Mouse (Mus musculus): ENCODE measurements around the gene Hdac1.

Gene Hdac1

DNA sequence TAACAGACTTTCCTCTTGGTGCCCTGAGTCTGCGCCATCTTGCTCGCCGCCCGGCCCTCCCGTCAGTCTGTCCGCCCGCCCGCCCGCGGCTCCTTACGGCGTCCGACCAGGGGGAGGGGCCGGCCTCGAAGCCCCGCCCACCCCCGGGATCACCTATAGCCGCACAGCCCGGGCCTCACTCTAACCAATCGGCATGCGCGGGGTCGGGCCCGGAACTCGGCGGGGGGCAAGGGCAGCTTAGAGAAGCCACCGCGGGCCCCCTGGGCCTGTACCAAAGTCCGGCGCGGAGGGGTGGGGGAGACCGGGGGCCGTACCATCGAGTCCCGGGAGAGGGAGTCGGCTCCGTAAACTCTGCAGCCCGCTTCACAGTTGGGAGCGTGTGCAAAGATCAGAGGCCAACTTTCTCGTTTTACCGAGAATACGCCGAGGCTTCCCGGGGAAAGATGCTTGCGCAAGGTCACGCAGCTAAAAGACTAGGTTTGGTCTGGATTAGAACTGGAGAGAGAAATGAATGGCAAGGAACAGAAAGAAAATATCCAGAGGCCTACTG, at the start of gene Hdac1:
TSS of gene Hdac1 (minus strand) at position 122 of the 550 bp plus-strand sequence.
- peak; percentile 99 for DNase-seq

- no peak for DNase-seq
Observed at GRCm38 (mm10) chr4:129588865-129589264, 46.4 kb upstream of the Hdac1 start.

DNA sequence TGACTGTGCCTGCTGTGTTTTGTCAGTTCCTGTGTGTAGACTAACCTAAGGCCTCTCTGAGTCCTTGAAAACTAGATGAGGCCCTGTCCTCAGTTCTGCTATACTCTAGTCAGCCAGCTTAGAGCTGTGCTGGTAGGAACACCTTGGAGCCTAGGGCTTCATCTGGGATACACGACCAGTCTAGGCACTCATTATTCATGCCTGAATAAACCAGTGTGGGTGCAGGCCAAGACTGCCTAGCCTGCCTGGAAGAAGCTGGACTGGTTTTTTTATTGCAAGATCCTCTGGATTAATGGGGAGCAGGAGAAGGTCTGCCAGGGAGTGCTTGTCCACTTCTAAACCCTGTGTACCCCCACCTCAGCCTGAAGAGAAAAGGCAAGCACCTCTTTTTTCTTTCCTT, 44.4 kb upstream of the Hdac1 start:
- peak; percentile 58 for DNase-seq

DNA sequence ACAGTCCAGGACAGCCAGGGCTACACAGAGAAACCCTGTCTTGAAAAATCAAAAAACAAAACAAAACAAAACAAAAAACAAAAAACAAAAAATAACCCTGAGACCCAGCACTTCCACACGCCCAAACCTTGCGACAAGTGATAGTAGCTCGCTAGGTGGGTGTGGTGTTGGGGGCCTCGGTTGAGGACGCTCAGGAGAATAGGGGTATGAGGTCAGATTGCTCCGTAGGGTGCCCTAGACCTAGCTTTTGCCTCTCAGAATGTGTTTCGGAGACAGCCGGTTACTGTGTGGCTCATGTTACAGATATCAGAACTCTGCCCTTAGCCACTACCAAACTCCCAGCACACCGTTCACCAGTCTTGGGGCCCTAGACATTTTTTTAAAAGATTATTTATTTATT, 43.3 kb upstream of the Hdac1 start:
- no peak for DNase-seq

GRCm38 (mm10) chr4:129584884-129585608, 42.5 kb upstream of the Hdac1 start:
- peak; percentile 91 for DNase-seq

GRCm38 (mm10) chr4:129584370-129584769, 41.9 kb upstream of the Hdac1 start:
- no peak for DNase-seq

DNA sequence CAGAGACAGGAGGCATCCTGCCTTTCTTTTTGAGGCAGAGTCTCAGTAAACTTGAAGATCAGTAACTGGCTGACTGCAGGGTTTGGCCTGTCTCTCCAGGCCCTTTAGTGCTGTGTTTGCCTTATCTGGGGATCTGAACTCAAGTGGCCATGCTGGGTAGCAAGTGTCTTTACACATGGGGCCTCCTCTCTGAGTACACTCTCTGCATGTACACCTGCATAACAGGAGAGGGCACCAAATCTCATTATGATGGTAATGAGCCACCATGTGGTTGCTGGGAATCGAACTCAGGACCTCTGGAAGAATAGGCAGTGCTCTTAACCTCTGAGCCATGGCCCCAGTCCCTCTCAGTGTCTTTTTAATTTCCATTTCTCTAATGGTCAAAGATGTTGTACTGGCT, 39.7 kb upstream of the Hdac1 start:
- DNase-seq, result no peak

GRCm38 (mm10) chr4:129580347-129580746, 37.8 kb upstream of the Hdac1 start:
- DNase-seq, result no peak

DNA sequence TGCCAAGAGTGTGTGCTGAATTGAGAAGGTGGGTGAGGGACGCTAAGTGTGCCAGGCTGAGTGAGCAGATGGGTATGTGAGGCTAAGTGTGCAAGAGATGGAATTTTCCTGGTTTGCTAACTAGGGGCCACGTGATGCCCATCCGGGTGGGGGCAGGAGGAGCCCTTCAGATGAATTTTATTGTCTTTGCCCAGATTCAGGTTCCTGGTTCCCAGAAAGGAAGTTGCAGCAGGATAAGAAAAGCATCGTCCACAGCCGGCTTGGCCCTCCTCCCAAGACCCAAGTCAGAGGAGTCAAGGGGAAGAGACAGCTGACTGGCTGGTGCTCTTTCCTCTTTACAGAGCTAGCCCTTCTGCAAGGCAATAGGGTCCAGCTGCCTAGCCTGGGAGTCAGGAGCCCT, 36.0 kb upstream of the Hdac1 start, which contains the start of gene Fam167b:
TSS of gene Fam167b (minus strand) at position 84 of the 400 bp plus-strand sequence.
- peak; percentile 75 for DNase-seq

GRCm38 (mm10) chr4:129577688-129578087, 35.2 kb upstream of the Hdac1 start:
- DNase-seq, result no peak

GRCm38 (mm10) chr4:129576863-129577491, 34.5 kb upstream of the Hdac1 start:
- peak; percentile 79 for DNase-seq

GRCm38 (mm10) chr4:129575171-129575844, 32.8 kb upstream of the Hdac1 start:
- DNase-seq, result peak; percentile 26

GRCm38 (mm10) chr4:129573430-129573829, 30.9 kb upstream of the Hdac1 start, which contains the start of gene Lck:
Lck (minus strand) TSS chr4:129573641.
- no peak for DNase-seq

GRCm38 (mm10) chr4:129573093-129573370, 30.5 kb upstream of the Hdac1 start:
- DNase-seq, result no peak

GRCm38 (mm10) chr4:129572236-129573092, 30.0 kb upstream of the Hdac1 start:
- peak; percentile 48 for DNase-seq

DNA sequence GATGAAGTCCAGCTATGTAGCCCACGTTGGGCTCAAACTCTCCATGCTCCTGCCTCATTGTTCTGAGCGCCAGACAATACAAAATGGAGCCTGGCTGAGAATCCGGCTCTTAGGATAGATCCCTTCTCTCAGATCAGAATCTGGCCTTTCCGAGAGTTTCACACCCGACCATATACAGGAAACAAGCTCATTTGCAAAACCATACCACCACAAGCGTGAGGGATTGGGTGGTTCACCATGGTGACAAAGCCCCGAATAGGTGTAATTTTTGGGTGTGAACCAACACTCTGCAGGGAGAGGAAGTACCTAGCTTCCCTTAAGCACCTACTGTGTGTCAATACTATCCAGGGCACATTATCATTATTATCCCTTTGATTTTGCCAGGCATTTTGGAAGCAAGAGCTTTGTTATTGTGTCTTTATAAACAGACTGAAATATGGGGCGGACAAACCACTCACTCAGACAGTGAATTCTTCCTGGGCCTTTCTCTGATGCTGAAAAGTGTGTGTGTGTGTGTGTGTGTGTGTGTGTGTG, 29.1 kb upstream of the Hdac1 start:
- no peak for DNase-seq

- no peak for DNase-seq
Observed at GRCm38 (mm10) chr4:129570028-129570427, 27.5 kb upstream of the Hdac1 start.

DNA sequence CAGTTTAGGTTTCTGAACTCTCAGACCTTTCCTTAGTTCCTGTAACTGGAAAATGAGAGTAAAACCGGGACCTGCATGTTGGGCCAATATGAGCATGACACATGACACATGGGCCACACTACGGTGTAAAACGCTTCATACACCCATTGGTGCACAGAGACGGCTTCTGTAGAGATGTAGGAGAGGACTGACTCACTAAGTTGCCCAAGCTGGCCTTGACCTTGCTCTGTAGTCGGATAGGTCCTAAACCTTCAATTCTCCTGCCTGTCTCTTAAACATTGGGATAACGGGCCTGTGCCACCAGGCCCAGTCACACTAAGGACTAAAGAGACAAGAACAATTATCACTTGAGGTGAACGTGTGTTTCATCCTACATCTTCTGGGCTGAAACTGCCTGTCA, 25.9 kb upstream of the Hdac1 start:
- DNase-seq, result no peak

DNA sequence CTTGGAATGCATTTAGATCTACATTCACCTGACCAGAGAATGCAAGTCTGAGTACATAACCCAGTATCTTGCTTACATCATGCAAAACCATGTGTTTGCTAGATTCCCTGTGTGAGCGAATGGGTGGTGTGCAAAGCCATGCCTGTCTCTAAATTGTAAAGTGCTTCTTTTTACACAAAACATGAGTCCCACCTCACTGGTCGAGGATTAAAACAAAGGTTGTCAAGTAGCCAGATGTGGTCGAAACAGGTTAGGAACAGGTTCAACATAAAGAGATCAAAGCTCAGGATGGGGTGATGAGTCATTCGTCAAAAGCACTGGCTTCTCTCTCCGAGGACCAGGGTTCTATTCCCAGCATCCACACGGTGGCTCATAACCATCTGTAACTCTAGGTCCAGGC, 22.6 kb upstream of the Hdac1 start:
- no peak for DNase-seq

DNA sequence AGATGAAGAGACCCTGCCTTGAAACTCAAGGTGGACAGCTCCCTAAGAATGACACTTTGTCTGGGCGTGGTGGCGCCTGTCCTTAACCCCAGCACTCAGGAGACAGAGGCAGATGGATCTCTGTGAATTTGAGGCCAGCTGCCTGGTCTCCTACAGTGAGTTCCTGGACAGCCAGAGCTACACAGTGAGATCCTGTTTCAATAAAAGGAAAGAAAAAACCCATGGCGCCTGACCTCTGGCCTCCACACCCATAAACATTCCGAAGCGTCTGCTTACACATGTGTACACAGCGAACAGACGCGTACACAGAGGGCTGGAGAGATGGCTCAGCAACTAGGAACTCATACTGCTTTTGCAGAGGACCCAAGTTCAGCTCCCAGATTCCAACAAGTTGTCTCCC, 21.2 kb upstream of the Hdac1 start:
- no peak for DNase-seq

DNA sequence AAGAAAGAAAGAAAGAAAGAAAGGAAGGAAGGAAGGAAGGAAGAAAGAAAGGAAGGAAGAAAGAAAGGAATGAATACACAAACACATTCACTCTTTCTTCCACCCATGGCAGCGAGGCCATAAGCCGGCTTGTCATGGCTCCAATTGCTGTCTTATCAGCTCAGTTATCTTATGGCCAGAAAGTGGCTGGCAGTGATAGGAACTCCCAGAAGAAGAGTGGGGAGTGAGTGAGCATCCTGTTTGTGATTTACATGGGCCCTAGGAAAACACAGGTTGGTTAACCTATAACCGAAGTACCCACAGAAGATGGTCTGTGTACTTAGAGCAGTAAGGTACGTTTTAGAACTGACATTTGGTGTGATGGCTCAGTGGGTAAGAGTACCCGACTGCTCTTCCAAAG, 18.7 kb upstream of the Hdac1 start:
- no peak for DNase-seq

- DNase-seq, result no peak
Observed at GRCm38 (mm10) chr4:129558321-129558955, 15.9 kb upstream of the Hdac1 start.

Measured in kidney, adult 9 months (tissue).